Mouse (Mus musculus) heart, adult 2 months (tissue): ENCODE data around the gene Sash1. TPM values are rescaled to one million over a fixed set of nuclear protein-coding genes. Genes with fewer than 3 reads are reported as not detected.

Experiments used
- DNase-seq, 2 experiments: peaks; one replicate each; pipeline ENCODE4 v3.0.0; 2021
- H3K27ac ChIP-seq: fragments of 200-600 bp; 2 replicates; pipeline ENCODE4 v1.8.1; 2022
- H3K27me3 ChIP-seq: fragments of 200-500 bp; 2 replicates; pipeline ENCODE4 v1.6.1; 2012; ENCODE audit warnings: mild to moderate bottlenecking, low read length, inconsistent platforms, mixed read lengths; ENCODE audit not compliant: control insufficient read depth, insufficient read depth
- H3K36me3 ChIP-seq: fragments of 200-500 bp; 2 replicates; pipeline ENCODE4 v1.6.1; 2012; ENCODE audit warnings: low read length, inconsistent platforms; ENCODE audit not compliant: control insufficient read depth, insufficient read depth
- H3K4me1 ChIP-seq: fragments of 200-500 bp; 2 replicates; pipeline ENCODE4 v1.6.1; 2011; ENCODE audit warnings: low read length; ENCODE audit not compliant: control insufficient read depth, insufficient read depth
- H3K4me3 ChIP-seq: fragments of 200-600 bp; 2 replicates; pipeline ENCODE4 v1.8.1; 2022
- H3K79me2 ChIP-seq: fragments of 200-500 bp; replicated peaks from 2 replicates; pipeline ENCODE4 v1.6.1; 2012; ENCODE audit warnings: mild to moderate bottlenecking, inconsistent platforms, low read length, moderate library complexity, mixed read lengths; ENCODE audit not compliant: control insufficient read depth, insufficient read depth
- H3K9ac ChIP-seq: fragments of 200-500 bp; 2 replicates; pipeline ENCODE4 v1.6.1; 2012; ENCODE audit warnings: low read depth, mild to moderate bottlenecking, control low read depth, inconsistent platforms, low read length, mixed read lengths
- CTCF ChIP-seq: fragments of 200-600 bp; IDR thresholded peaks from 2 replicates; pipeline ENCODE4 v1.8.1; 2022; ENCODE audit warnings: antibody characterized with exemption, mild to moderate bottlenecking, moderate library complexity
- EP300 ChIP-seq: fragments of 200-500 bp; IDR thresholded peaks from 2 replicates; pipeline ENCODE4 v1.6.1; 2011; ENCODE audit warnings: low read depth, low read length, control low read depth; ENCODE audit not compliant: insufficient read depth
- POLR2A ChIP-seq: fragments of 200-500 bp; IDR thresholded peaks from 2 replicates; pipeline ENCODE4 v1.6.1; 2011; ENCODE audit warnings: mild to moderate bottlenecking, low read depth, low read length, control low read depth; ENCODE audit not compliant: insufficient read depth
- WGBS: fragments of 180-500 bp; shearing (Covaris S2); methylation state at CpG from one replicate; pipeline ENCODE4 v1.1.7; 2018; 5-methylcytosine and 5-hydroxymethylcytosine counted together
- intact Hi-C: fragments of 180-260 bp; cut with DNase I; formaldehyde crosslinking; loops from one replicate; pipeline ENCODE4 v1.15.1; 2025
- polyA plus RNA-seq: library from polyadenylated mRNA; depleted of rRNA; stranded (reverse); fragments of >200 nt; gene quantifications from 2 replicates; pipeline ENCODE4 v1.2.3, GENCODE M21; 2012
- total RNA-seq, 2 experiments: library from RNA; stranded (reverse); gene quantifications; 2 replicates each; pipeline ENCODE4 v1.2.3; 2021

Gene Sash1
- total and polyA plus RNA-seq, 3 experiments = 10.0 to 32.8 (median 22.1) TPM

GRCm38 (mm10) chr10:8759228-8759627, 126.6 kb downstream of the Sash1 start:
- 30% methylated on average over 7 of the region's 7 CpGs for WGBS
- Histone ChIP-seq H3K79me2 (no peaks in the 10 kb centered on the region), H3K4me3 (peak overlapping the region; percentile 15; the same call in 1 of the 2 replicates), H3K9ac (no peak overlapping the region), H3K36me3 (no peaks in the 10 kb centered on the region), H3K27me3 (no peaks in the 10 kb centered on the region), H3K4me1 (peaks cover 17% of the 10 kb centered on the region), H3K27ac (peak overlapping the region; percentile 67)
- TF ChIP-seq CTCF (peak; percentile 20; the same call in 1 of the 2 replicates), EP300 (no peak)
- peak; percentile 44 to 47 for DNase-seq
- intact Hi-C loops = no loop called here

GRCm38 (mm10) chr10:8757429-8757931, 128.4 kb downstream of the Sash1 start:
- 64% methylated on average over 21 of the region's 21 CpGs for WGBS
- Histone ChIP-seq H3K4me3 (peak overlapping the region; percentile 5; the same call in 1 of the 2 replicates), H3K4me1 (peaks cover 9% of the 10 kb centered on the region), H3K36me3 (peaks cover 2% of the 10 kb centered on the region; the same call in 1 of the 2 replicates), H3K27ac (peak overlapping the region; percentile 58), H3K9ac (no peak overlapping the region), H3K79me2 (no peaks in the 10 kb centered on the region), H3K27me3 (no peaks in the 10 kb centered on the region)
- TF ChIP-seq EP300 (no peak), CTCF (no peak), POLR2A (0 out of 2 replicates have a peak, but pooled peaks have one; percentile 4)
- peak; percentile 36 to 52 for DNase-seq
- intact Hi-C loops = no loop called here

GRCm38 (mm10) chr10:8756604-8757354, 129.1 kb downstream of the Sash1 start:
- Histone ChIP-seq H3K27ac (peak overlapping the region; percentile 58), H3K79me2 (no peaks in the 10 kb centered on the region), H3K36me3 (peaks cover 2% of the 10 kb centered on the region; the same call in 1 of the 2 replicates), H3K4me1 (peaks cover 6% of the 10 kb centered on the region), H3K27me3 (no peaks in the 10 kb centered on the region), H3K9ac (no peak overlapping the region), H3K4me3 (peak overlapping the region; percentile 13; the same call in 1 of the 2 replicates)
- 71% methylated on average over 11 of the region's 11 CpGs for WGBS
- TF ChIP-seq CTCF = no peak
- no peak for TF ChIP-seq POLR2A
- no peak for TF ChIP-seq EP300
- DNase-seq = peak; percentile 50 to 54
- intact Hi-C loops = no loop called here

- TF ChIP-seq EP300 = no peak
- no peak for TF ChIP-seq POLR2A
- no peak for TF ChIP-seq CTCF
- Histone ChIP-seq H3K27me3 (no peaks in the 10 kb centered on the region), H3K4me3 (no peak overlapping the region), H3K27ac (peak overlapping the region; percentile 36), H3K36me3 (peaks cover 2% of the 10 kb centered on the region; the same call in 1 of the 2 replicates), H3K9ac (no peak overlapping the region), H3K79me2 (no peaks in the 10 kb centered on the region), H3K4me1 (peaks cover 2% of the 10 kb centered on the region; the same call in 1 of the 2 replicates)
- no peak for DNase-seq
- intact Hi-C loops = no loop called here
- WGBS = 82% methylated on average over 3 of the region's 3 CpGs
These were observed 132.5 kb downstream of the Sash1 start for GRCm38 (mm10) chr10:8753377-8753776.

GRCm38 (mm10) chr10:8752436-8752835, 133.4 kb downstream of the Sash1 start:
- Histone ChIP-seq H3K4me1 (no peaks in the 10 kb centered on the region; the same call in 1 of the 2 replicates), H3K36me3 (peaks cover 2% of the 10 kb centered on the region; the same call in 1 of the 2 replicates), H3K27ac (peak overlapping the region; percentile 36; the same call in 1 of the 2 replicates), H3K4me3 (no peak overlapping the region), H3K9ac (no peak overlapping the region), H3K79me2 (no peaks in the 10 kb centered on the region), H3K27me3 (no peaks in the 10 kb centered on the region)
- 54% methylated on average over 7 of the region's 7 CpGs for WGBS
- intact Hi-C loops = no loop called here
- DNase-seq = peak; percentile 69 to 87
- TF ChIP-seq POLR2A = no peak
- no peak for TF ChIP-seq CTCF
- no peak for TF ChIP-seq EP300

- no peak overlapping the region; the same call in 1 of the 2 replicates for H3K27ac ChIP-seq
- no peak for DNase-seq
- peaks cover 2% of the 10 kb centered on the region; the same call in 1 of the 2 replicates for H3K36me3 ChIP-seq
These were observed 136.3 kb downstream of the Sash1 start for GRCm38 (mm10) chr10:8749537-8749936.

More at GRCm38 (mm10) chr10:8749537-8749936, 136.3 kb downstream of the Sash1 start:
- Histone ChIP-seq H3K4me3 (no peak overlapping the region), H3K27me3 (no peaks in the 10 kb centered on the region), H3K9ac (no peak overlapping the region), H3K79me2 (no peaks in the 10 kb centered on the region), H3K4me1 (no peaks in the 10 kb centered on the region; the same call in 1 of the 2 replicates)
- TF ChIP-seq CTCF (no peak), POLR2A (no peak), EP300 (no peak)
- intact Hi-C loops = no loop called here
- 77% methylated on average over 11 of the region's 11 CpGs for WGBS
